Mouse (Mus musculus) spleen, adult 2 months (tissue): Measurements from ENCODE around the gene Trmt1.

Experiments
- CTCF ChIP-seq: fragments of 200-500 bp; IDR thresholded peaks from 2 replicates; pipeline ENCODE4 v1.5.1; 2011; ENCODE audit warnings: mild to moderate bottlenecking, inconsistent platforms; ENCODE audit not compliant: insufficient read depth, insufficient read length, insufficient replicate concordance; ENCODE audit errors: extremely low read depth
- POLR2A ChIP-seq: fragments of 200-500 bp; IDR thresholded peaks from 2 replicates; pipeline ENCODE4 v1.6.1; 2011; ENCODE audit warnings: low read depth, low read length, inconsistent platforms

DNA sequence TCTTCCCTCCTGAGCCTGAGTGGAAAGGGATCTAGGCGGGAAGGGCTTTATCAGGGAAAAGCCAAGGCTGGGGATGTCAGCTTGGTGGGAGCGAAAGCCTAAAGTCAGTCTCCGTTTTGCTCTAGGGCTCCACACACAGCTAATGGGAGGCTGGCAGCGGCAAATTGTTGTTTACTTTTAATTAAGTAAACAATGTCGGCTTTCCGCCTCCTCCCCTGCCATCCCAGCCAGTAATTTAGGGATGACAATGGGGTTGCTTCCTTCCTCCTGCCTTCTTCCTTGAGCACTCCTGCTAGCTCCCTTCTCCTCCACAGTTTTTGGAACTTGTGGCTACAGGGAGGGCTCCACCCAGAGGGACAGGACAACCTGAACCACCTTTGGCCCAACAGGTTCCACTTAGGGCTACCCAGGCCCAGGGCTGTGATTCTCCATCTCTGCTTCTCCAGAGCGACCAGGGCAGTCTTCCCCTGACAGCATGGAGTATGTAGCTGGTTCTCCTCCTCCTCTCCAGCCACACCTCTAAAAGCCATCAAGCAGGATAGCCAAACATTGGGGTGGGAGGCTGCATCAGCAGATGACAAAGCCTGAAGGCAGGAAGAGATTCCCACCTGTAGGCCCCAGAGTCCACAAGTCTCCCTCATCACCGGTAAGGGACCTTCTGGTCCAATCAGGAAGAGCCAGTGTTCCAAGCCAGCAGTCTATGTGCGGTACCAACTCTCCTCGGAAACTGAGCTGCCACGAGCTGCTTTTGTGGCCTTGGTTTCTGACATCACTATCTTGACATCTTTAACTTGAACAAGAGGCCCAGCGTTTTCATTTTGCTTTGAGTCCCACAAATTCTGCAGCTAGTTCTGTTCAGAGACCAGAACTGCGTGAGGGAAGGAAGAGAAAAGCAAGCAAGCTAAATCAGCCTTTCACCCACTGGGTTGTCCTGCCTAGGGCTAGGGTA, 55.1 kb downstream of the Trmt1 start:
- no peak for TF ChIP-seq POLR2A
- TF ChIP-seq CTCF, result no peak
